Mouse (Mus musculus) thymus, adult 2 months (tissue): ENCODE measurements around the gene Coq2. TPM values are rescaled to one million over a fixed set of nuclear protein-coding genes. Genes with fewer than 3 reads are reported as not detected.

Source experiments
- DNase-seq: peaks from one replicate; pipeline ENCODE4 v3.0.0; 2021
- H3K27ac ChIP-seq: fragments of 200-500 bp; 2 replicates; pipeline ENCODE4 v1.5.1; 2012; ENCODE audit warnings: low read length, control low read depth; ENCODE audit not compliant: control insufficient read depth, insufficient read depth
- H3K27me3 ChIP-seq: fragments of 200-500 bp; 2 replicates; pipeline ENCODE4 v1.6.1; 2012; ENCODE audit warnings: mild to moderate bottlenecking, low read length, moderate library complexity, mixed read lengths; ENCODE audit not compliant: control insufficient read depth, insufficient read depth
- H3K36me3 ChIP-seq: fragments of 200-500 bp; 2 replicates; pipeline ENCODE4 v1.6.1; 2012; ENCODE audit warnings: mild to moderate bottlenecking, low read length, moderate library complexity; ENCODE audit not compliant: control insufficient read depth, insufficient read depth
- H3K4me1 ChIP-seq: fragments of 200-500 bp; replicated peaks from 2 replicates; pipeline ENCODE4 v1.6.1; 2012; ENCODE audit warnings: low read length; ENCODE audit not compliant: control insufficient read depth, insufficient read depth
- H3K4me3 ChIP-seq: fragments of 200-500 bp; 2 replicates; pipeline ENCODE4 v1.5.1; 2012; ENCODE audit warnings: mild to moderate bottlenecking, low read length, control low read depth, moderate library complexity; ENCODE audit not compliant: control insufficient read depth, insufficient read depth
- CTCF ChIP-seq: fragments of 200-500 bp; IDR thresholded peaks from 2 replicates; pipeline ENCODE4 v1.5.1; 2012; ENCODE audit warnings: mild to moderate bottlenecking, control low read depth, low read length, moderate library complexity, borderline replicate concordance; ENCODE audit not compliant: control insufficient read depth, poor library complexity, insufficient read depth; ENCODE audit errors: extremely low read depth
- POLR2A ChIP-seq: fragments of 200-500 bp; IDR thresholded peaks from 2 replicates; pipeline ENCODE4 v1.6.1; 2012; ENCODE audit warnings: mild to moderate bottlenecking, low read length, control low read depth, moderate library complexity; ENCODE audit not compliant: control insufficient read depth, poor library complexity, insufficient read depth; ENCODE audit errors: extremely low read depth
- WGBS: fragments of 180-500 bp; shearing (Covaris S2); methylation state at CpG from one replicate; pipeline ENCODE4 v1.1.7; 2018; 5-methylcytosine and 5-hydroxymethylcytosine counted together
- polyA plus RNA-seq: library from polyadenylated mRNA; depleted of rRNA; stranded (reverse); fragments of >200 nt; gene quantifications from 2 replicates; pipeline ENCODE4 v1.2.3, GENCODE M21; 2012

Coq2 gene
- polyA plus RNA-seq, 1 experiment, result 90.2 TPM

DNA sequence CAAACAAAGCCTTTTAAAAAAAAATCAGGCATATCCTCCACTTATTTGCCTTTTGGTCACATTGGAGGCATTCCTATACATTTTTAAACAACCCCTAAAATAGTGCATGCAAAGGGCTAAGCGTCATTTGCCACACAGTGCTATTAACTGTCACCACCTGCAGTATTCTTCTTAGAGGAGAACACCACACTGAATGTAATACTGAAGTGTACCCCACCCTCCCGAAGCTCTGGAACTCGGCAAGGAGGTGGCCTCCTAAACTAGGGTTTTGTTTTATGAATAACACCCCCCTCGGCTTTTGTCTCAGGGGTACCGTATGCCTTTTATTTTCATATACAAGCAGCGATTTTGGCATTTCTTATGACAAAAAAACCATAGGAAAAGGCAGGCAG, 5.6 kb upstream of the Coq2 start:
- H3K27ac ChIP-seq, result no peak overlapping the region
- no peaks in the 10 kb centered on the region for H3K27me3 ChIP-seq
- TF ChIP-seq CTCF (no peak), POLR2A (no peak)
- H3K4me1 ChIP-seq, result no peaks in the 10 kb centered on the region
- no peak overlapping the region for H3K4me3 ChIP-seq
- WGBS, result 91% methylated on average over 6 of the region's 6 CpGs
- no peaks in the 10 kb centered on the region for H3K36me3 ChIP-seq
- no peak for DNase-seq

DNA sequence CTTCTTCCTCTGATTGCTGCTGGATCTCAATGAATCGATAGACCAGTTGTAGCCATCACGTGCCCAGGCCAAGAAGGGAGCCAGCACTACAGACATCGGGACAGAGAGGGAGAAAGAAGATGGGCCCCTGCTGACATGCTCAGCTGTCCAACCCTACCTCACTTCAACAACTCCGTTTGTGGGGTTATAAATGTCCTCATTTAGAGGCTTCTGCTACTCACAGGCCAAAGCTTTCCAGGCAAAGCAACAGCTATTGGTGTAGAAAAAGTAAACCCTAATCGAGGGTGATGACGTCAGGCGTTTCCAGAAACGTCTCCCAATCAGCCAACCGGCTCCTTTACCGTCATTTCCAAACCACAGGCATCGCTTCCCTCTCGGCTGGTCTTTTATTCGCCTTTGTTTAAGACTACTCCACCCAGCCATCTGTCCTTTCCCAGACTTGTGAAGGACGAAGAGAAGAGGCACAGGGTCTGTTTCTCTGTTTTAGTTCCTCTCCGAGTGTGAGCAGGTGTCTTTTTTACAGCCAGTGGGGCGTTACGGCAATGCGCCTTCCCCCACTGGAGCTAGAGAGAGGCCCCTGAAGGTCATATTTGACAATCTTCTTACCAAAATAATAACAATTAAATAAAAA, 5.1 kb upstream of the Coq2 start:
- Histone ChIP-seq H3K27ac (no peak overlapping the region), H3K4me3 (no peak overlapping the region), H3K4me1 (no peaks in the 10 kb centered on the region), H3K27me3 (no peaks in the 10 kb centered on the region), H3K36me3 (no peaks in the 10 kb centered on the region)
- 87% methylated on average over 18 of the region's 18 CpGs for WGBS
- TF ChIP-seq CTCF, result no peak
- DNase-seq, result no peak

DNA sequence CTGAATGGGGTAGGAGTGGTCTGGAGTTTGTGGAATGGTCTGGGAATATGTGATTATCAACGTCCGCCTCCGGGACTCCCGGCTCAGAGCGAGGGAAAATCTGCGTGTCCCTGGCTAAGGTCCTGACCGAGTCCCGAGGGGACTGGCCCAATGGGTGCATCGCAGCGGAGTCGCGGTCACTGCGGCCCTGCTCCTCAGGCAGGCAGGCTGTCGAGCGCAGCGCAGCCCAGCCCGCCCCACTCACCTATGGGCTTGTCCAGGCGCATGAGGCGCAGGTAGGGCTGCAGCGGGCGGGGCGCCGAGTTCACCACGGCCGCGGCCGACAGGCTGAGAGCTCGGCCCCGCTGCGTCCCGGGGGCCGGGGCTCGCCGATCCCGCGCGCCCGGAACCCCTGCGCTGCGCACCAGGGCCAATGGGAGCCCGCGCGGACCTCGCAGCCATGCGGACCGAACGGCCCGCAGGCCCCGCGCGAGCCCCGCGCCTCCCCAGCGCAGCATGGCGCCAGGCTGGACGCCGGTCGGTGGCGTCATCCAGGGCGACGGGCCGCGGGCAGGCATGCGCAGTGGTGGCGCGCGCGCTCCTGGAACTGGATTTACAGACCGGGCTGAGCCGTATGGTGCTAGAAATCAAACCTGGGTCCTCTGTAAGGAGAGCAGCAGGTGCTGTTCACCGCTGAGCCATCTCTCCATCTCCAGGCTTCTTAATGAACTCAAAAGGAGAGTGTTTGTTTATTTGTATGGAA, 1.0 kb downstream of the Coq2 start:
- no peaks in the 10 kb centered on the region for H3K36me3 ChIP-seq
- no peak overlapping the region for H3K27ac ChIP-seq
- peak; percentile 83 for DNase-seq
- under 1% methylated on average over 71 of the region's 71 CpGs for WGBS
- TF ChIP-seq CTCF (0 out of 2 replicates have a peak, but pooled peaks have one; percentile 36), POLR2A (peak; percentile 64)
- H3K27me3 ChIP-seq, result no peaks in the 10 kb centered on the region
- peaks cover 5% of the 10 kb centered on the region; the same call in 1 of the 2 replicates for H3K4me1 ChIP-seq
- H3K4me3 ChIP-seq, result peak overlapping the region; percentile 70

DNA sequence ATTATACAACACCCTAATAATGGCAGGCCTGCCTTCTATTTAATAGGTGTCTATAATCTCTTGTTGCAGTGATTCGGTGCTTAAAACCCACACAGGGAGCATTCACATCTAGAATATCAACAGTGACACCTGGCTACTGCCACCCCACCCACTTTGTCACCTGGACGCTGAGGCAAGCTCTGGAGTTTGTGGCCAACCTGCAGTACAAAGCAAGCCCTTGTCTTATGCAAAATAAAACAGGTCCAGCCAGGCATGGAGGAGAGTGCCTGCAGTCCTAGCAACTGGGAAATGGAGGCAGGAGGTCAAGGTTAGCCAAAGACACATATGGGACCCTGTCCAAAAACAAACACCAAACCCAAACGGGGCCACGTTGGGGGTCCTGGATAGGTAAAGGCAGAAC, 2.5 kb downstream of the Coq2 start:
- 82% methylated on average over 4 of the region's 4 CpGs for WGBS
- no peak for TF ChIP-seq CTCF
- TF ChIP-seq POLR2A, result no peak
- Histone ChIP-seq H3K27ac (no peak overlapping the region), H3K4me3 (no peak overlapping the region), H3K4me1 (peaks cover 5% of the 10 kb centered on the region; the same call in 1 of the 2 replicates), H3K27me3 (no peaks in the 10 kb centered on the region), H3K36me3 (0 out of 2 replicates have a peak, but pooled peaks cover 2% of the 10 kb centered on the region)
- DNase-seq, result no peak

DNA sequence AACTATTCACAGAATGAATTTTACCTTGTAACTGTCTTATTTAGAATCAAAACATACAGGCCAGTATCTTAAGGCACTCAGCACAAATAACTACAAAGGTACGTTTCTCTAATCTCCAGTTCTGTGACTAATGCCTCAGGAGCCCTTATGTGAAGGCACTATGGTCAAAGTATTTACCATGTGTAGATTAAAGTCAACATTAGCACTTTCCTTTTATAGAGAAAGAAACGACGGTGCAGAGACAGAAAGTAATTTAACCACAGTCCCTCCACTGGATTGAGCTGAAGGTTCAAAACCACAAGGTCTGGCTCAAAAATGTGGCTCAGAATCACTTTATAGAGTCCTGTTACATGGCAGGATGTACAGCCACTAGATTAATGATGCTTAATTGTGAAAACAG, 3.0 kb downstream of the Coq2 start:
- H3K4me1 ChIP-seq, result peaks cover 5% of the 10 kb centered on the region; the same call in 1 of the 2 replicates

DNA sequence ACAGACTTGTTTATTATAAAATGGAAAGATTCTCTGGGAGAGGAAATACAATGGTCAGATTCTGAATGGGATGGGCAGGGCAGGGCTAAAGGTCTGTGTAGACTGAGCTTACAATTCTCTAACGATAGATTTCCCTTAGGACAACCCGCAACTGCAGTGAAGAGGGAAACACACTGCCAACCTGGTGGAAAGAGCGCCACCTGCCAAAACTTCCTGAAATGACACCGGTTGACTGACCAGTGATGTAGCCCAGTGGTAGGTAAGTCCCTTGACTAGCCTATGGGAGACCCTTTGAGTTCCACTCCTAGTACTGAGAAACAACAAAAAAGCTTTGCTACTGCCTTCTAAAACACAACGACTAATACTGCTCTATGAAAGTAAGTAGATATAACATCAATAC, 3.5 kb downstream of the Coq2 start:
- peaks cover 5% of the 10 kb centered on the region; the same call in 1 of the 2 replicates for H3K4me1 ChIP-seq
- no peak for TF ChIP-seq POLR2A
- TF ChIP-seq CTCF, result no peak
- 44% methylated on average over 5 of the region's 5 CpGs for WGBS
- no peak overlapping the region for H3K27ac ChIP-seq
- H3K4me3 ChIP-seq, result no peak overlapping the region
- DNase-seq, result peak; percentile 53
- H3K27me3 ChIP-seq, result no peaks in the 10 kb centered on the region
- H3K36me3 ChIP-seq, result 0 out of 2 replicates have a peak, but pooled peaks cover 3% of the 10 kb centered on the region

More for the DNA sequence above, 3.0 kb downstream of the Coq2 start:
- Histone ChIP-seq H3K27me3 (no peaks in the 10 kb centered on the region), H3K27ac (no peak overlapping the region), H3K4me3 (no peak overlapping the region), H3K36me3 (0 out of 2 replicates have a peak, but pooled peaks cover 3% of the 10 kb centered on the region)
- WGBS, result 30% methylated on average over 3 of the region's 3 CpGs
- TF ChIP-seq CTCF, result no peak
- no peak for TF ChIP-seq POLR2A
- no peak for DNase-seq
